Mouse (Mus musculus): ENCODE data around the gene Grb14. TPM values are rescaled to one million over a fixed set of nuclear protein-coding genes. Genes with fewer than 3 reads are reported as not detected.

Gene Grb14
- polyA plus RNA-seq, 1 experiment from 2014 or later = 8.0 TPM

- Histone ChIP-seq H3K9ac (replicated peaks) (no peak overlapping the region), H3K27me3 (no peaks in the 10 kb centered on the region), H3K27ac (replicated peaks) (no peak overlapping the region), H3K36me3 (no peaks in the 10 kb centered on the region), H3K4me1 (no peaks in the 10 kb centered on the region), H3K4me3 (no peak overlapping the region), H3K9me3 (no peaks in the 10 kb centered on the region), H3K4me2 (replicated peaks) (no peak overlapping the region)
- 70% methylated on average over 3 of the region's 3 CpGs for whole genome bisulfite sequencing
- ATAC-seq (ENCODE audit: low FRiP score, low read depth) = no peak; the same call in 1 of the 2 replicates
Observed at GRCm38 (mm10) chr2:64947484-64947883, 77.3 kb downstream of the Grb14 start.

GRCm38 (mm10) chr2:64920879-64921278 lies 103.9 kb downstream of the Grb14 start:
- WGBS = 50% methylated on average over 5 of the region's 5 CpGs
- Histone ChIP-seq H3K36me3 (no peaks in the 10 kb centered on the region), H3K9ac (replicated peaks) (no peak overlapping the region), H3K9me3 (no peaks in the 10 kb centered on the region), H3K4me2 (replicated peaks) (no peak overlapping the region), H3K4me3 (no peak overlapping the region), H3K27me3 (no peaks in the 10 kb centered on the region), H3K4me1 (peaks cover 5% of the 10 kb centered on the region; the same call in 1 of the 2 replicates), H3K27ac (replicated peaks) (no peak overlapping the region)
- no peak for ATAC-seq (ENCODE audit: low FRiP score, low read depth)

GRCm38 (mm10) chr2:64915448-64915847 lies 109.3 kb downstream of the Grb14 start:
- peaks cover 3% of the 10 kb centered on the region; the same call in 1 of the 2 replicates for H3K4me1 ChIP-seq
- WGBS = 50% methylated on average over 6 of the region's 6 CpGs

GRCm38 (mm10) chr2:64904877-64905276 lies 119.9 kb downstream of the Grb14 start:
- H3K9me3 ChIP-seq = no peaks in the 10 kb centered on the region
- H3K27me3 ChIP-seq = no peaks in the 10 kb centered on the region
- H3K27ac ChIP-seq (replicated peaks) = no peak overlapping the region
- ATAC-seq (ENCODE audit: low FRiP score, low read depth) = no peak; the same call in 1 of the 2 replicates
- H3K4me3 ChIP-seq = no peak overlapping the region
- no peak overlapping the region for H3K9ac ChIP-seq (replicated peaks)
- WGBS = 81% methylated on average over 5 of the region's 5 CpGs
- H3K4me2 ChIP-seq (replicated peaks) = no peak overlapping the region
- H3K36me3 ChIP-seq = no peaks in the 10 kb centered on the region
- no peaks in the 10 kb centered on the region for H3K4me1 ChIP-seq

More at GRCm38 (mm10) chr2:64915448-64915847, 109.3 kb downstream of the Grb14 start:
- no peaks in the 10 kb centered on the region for H3K9me3 ChIP-seq
- peak; percentile 84 for ATAC-seq (ENCODE audit: low FRiP score, low read depth)
- H3K27ac ChIP-seq (replicated peaks) = no peak overlapping the region
- no peak overlapping the region for H3K9ac ChIP-seq (replicated peaks)
- H3K4me2 ChIP-seq (replicated peaks) = no peak overlapping the region
- no peaks in the 10 kb centered on the region for H3K27me3 ChIP-seq
- no peak overlapping the region for H3K4me3 ChIP-seq
- no peaks in the 10 kb centered on the region for H3K36me3 ChIP-seq

GRCm38 (mm10) chr2:64897844-64898243 lies 126.9 kb downstream of the Grb14 start:
- Histone ChIP-seq H3K27me3 (no peaks in the 10 kb centered on the region), H3K9ac (replicated peaks) (no peak overlapping the region), H3K36me3 (no peaks in the 10 kb centered on the region), H3K27ac (replicated peaks) (no peak overlapping the region), H3K4me3 (no peak overlapping the region), H3K4me2 (replicated peaks) (no peak overlapping the region), H3K9me3 (no peaks in the 10 kb centered on the region), H3K4me1 (no peaks in the 10 kb centered on the region)
- WGBS = 91% methylated on average over 5 of the region's 5 CpGs
- ATAC-seq (ENCODE audit: low FRiP score, low read depth) = no peak

GRCm38 (mm10) chr2:64893233-64893632 lies 131.6 kb downstream of the Grb14 start:
- H3K36me3 ChIP-seq = no peaks in the 10 kb centered on the region
- 57% methylated on average over 7 of the region's 7 CpGs for WGBS
- no peak for ATAC-seq (ENCODE audit: low FRiP score, low read depth)
- no peaks in the 10 kb centered on the region for H3K27me3 ChIP-seq
- no peak overlapping the region for H3K4me3 ChIP-seq
- H3K4me1 ChIP-seq = no peaks in the 10 kb centered on the region
- H3K4me2 ChIP-seq (replicated peaks) = no peak overlapping the region
- H3K27ac ChIP-seq (replicated peaks) = no peak overlapping the region
- H3K9ac ChIP-seq (replicated peaks) = no peak overlapping the region
- no peaks in the 10 kb centered on the region for H3K9me3 ChIP-seq

GRCm38 (mm10) chr2:64887098-64887757 lies 137.6 kb downstream of the Grb14 start:
- Histone ChIP-seq H3K4me2 (replicated peaks) (no peak overlapping the region), H3K9ac (replicated peaks) (no peak overlapping the region), H3K27ac (replicated peaks) (0 out of 2 replicates have a peak overlapping the region, but pooled peaks have one; percentile 20), H3K4me1 (peaks cover 18% of the 10 kb centered on the region), H3K36me3 (no peaks in the 10 kb centered on the region), H3K9me3 (no peaks in the 10 kb centered on the region), H3K27me3 (no peaks in the 10 kb centered on the region), H3K4me3 (no peak overlapping the region)
- WGBS = 15% methylated on average over 6 of the region's 6 CpGs
- ATAC-seq (ENCODE audit: low FRiP score, low read depth) = peak; percentile 84

- H3K27me3 ChIP-seq = no peaks in the 10 kb centered on the region
- H3K4me1 ChIP-seq = peaks cover 18% of the 10 kb centered on the region
- H3K27ac ChIP-seq (replicated peaks) = no peak overlapping the region
- H3K36me3 ChIP-seq = no peaks in the 10 kb centered on the region
- no peak overlapping the region for H3K9ac ChIP-seq (replicated peaks)
- no peaks in the 10 kb centered on the region for H3K9me3 ChIP-seq
- H3K4me2 ChIP-seq (replicated peaks) = no peak overlapping the region
- WGBS = 52% methylated on average over 5 of the region's 5 CpGs
- no peak overlapping the region for H3K4me3 ChIP-seq
- ATAC-seq (ENCODE audit: low FRiP score, low read depth) = no peak
Observed at GRCm38 (mm10) chr2:64885696-64886095, 139.1 kb downstream of the Grb14 start.

- Histone ChIP-seq H3K4me1 (no peaks in the 10 kb centered on the region), H3K27ac (replicated peaks) (no peak overlapping the region), H3K9me3 (no peaks in the 10 kb centered on the region), H3K27me3 (no peaks in the 10 kb centered on the region), H3K36me3 (no peaks in the 10 kb centered on the region), H3K4me3 (no peak overlapping the region), H3K9ac (replicated peaks) (no peak overlapping the region), H3K4me2 (replicated peaks) (no peak overlapping the region)
- ATAC-seq (ENCODE audit: low FRiP score, low read depth) = no peak
- WGBS = 42% methylated on average over 2 of the region's 2 CpGs
Observed at GRCm38 (mm10) chr2:64878275-64878674, 146.5 kb downstream of the Grb14 start.

Other genes with a start within 250 kb of the Grb14 start
- 3.0 and 3.1 TPM in 2 replicates for gene Cobll1, start 214.4 kb upstream of the Grb14 start, polyA plus RNA-seq (2016; fragmentation: Nextera tagmentation; extraction: Ambion mirVana)

Data from midbrain, embryonic 12.5 days (tissue).